Mouse (Mus musculus) heart, embryonic 11.5 days (tissue): ENCODE results near the gene Plxna4. TPM values are rescaled to one million over a fixed set of nuclear protein-coding genes. Genes with fewer than 3 reads are reported as not detected.

Experiments
- ATAC-seq: fragments of 200-750 bp; cut with Nextera tagmentation; replicated peaks from 2 replicates; pipeline ENCODE4 v1.8.0; 2017; ENCODE audit warnings: moderate library complexity; ENCODE audit not compliant: insufficient number of reproducible peaks, low FRiP score, low TSS enrichment
- H3K27ac ChIP-seq: fragments of 300-500 bp; sonication (generic); 2 replicates; pipeline ENCODE4 v1.5.1; 2014; ENCODE audit warnings: mild to moderate bottlenecking, low read depth, low read length
- H3K27me3 ChIP-seq: fragments of 300-500 bp; sonication (generic); 2 replicates; pipeline ENCODE4 v1.6.1; 2014; ENCODE audit warnings: mild to moderate bottlenecking, low read length, mixed read lengths; ENCODE audit not compliant: control insufficient read depth, insufficient read depth
- H3K36me3 ChIP-seq: fragments of 300-500 bp; sonication (generic); 2 replicates; pipeline ENCODE4 v1.6.1; 2014; ENCODE audit warnings: mild to moderate bottlenecking, low read length, moderate library complexity, mixed read lengths; ENCODE audit not compliant: control insufficient read depth, insufficient read depth
- H3K4me1 ChIP-seq: fragments of 300-500 bp; sonication (generic); 2 replicates; pipeline ENCODE4 v1.6.1; 2014; ENCODE audit warnings: low read length; ENCODE audit not compliant: control insufficient read depth, insufficient read depth
- H3K4me2 ChIP-seq: fragments of 300-500 bp; sonication (generic); 2 replicates; pipeline ENCODE4 v1.6.1; 2014; ENCODE audit warnings: mild to moderate bottlenecking, moderate library complexity
- H3K4me3 ChIP-seq: fragments of 300-500 bp; sonication (generic); 2 replicates; pipeline ENCODE4 v1.5.1; 2014; ENCODE audit warnings: low read depth, low read length
- H3K9ac ChIP-seq: fragments of 300-500 bp; sonication (generic); 2 replicates; pipeline ENCODE4 v1.6.1; 2014; ENCODE audit warnings: mild to moderate bottlenecking, low read depth, low read length, moderate library complexity
- H3K9me3 ChIP-seq: fragments of 300-500 bp; sonication (generic); replicated peaks from 2 replicates; pipeline ENCODE4 v1.6.1; 2016; ENCODE audit warnings: low read length; ENCODE audit not compliant: control insufficient read depth
- WGBS: fragments of 180-500 bp; shearing (Covaris S2); extraction: QIAGEN DNeasy Blood & Tissue Kit; methylation state at CpG from one replicate; pipeline ENCODE4 v1.1.7; 2014; ENCODE audit not compliant: insufficient replicate concordance; 5-methylcytosine and 5-hydroxymethylcytosine counted together
- polyA plus RNA-seq: library from polyadenylated mRNA; unstranded; fragments of >200 nt; fragmentation: Nextera tagmentation; extraction: Ambion mirVana; gene quantifications from 2 replicates; pipeline ENCODE4 v1.2.1, GENCODE M21; 2014

Gene Plxna4
- polyA plus RNA-seq, 1 experiment from 2014 or later, result 9.1 TPM

DNA sequence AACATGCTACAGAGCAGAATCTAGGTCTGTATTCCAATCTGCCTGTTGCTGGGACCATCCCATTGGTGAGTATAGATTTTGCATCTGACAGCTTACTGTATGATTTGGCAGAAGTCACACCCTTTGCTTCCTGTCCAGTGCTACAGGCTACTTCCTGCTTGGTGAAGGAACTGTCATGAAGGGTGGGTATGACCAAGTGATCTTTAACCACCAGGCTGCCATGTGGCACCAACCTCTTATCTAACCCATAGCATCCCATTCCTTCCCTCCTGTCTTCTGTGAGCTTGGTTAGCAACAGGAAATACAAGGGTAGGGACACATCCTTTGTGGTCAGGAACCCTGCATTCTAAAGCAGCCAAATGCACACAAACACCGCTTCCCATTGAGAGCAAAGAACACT is 429.6 kb downstream of the Plxna4 start:
- 84% methylated on average over 1 of the region's 1 CpGs for WGBS
- ATAC-seq, result no peak

DNA sequence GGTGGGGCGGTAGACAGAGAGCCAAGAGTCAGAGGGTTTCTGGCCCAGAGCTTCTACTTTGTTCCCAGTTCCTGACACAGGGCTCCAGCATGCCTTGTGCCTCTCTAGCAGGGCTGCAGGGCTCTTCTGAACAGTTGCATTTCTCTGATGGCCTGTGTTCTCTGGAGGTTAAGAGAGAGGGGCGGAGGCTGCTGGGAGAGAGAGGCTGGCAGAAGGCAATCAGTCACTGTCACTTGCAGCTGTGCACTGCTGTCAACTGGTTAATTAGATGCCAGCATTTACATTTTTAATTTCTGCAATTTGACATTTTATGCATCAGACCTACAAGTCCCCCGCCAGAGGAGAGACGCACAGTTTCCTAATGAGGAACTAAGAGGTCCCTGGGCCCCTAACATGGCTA is 434.8 kb downstream of the Plxna4 start:
- H3K27ac ChIP-seq, result no peak overlapping the region
- H3K27me3 ChIP-seq, result no peaks in the 10 kb centered on the region
- H3K9ac ChIP-seq, result no peak overlapping the region
- no peaks in the 10 kb centered on the region for H3K36me3 ChIP-seq
- WGBS, result 86% methylated on average over 4 of the region's 4 CpGs
- no peak overlapping the region for H3K4me3 ChIP-seq
- H3K9me3 ChIP-seq, result no peaks in the 10 kb centered on the region
- no peaks in the 10 kb centered on the region for H3K4me1 ChIP-seq
- ATAC-seq, result no peak
- H3K4me2 ChIP-seq, result no peak overlapping the region

More for the DNA sequence above, 429.6 kb downstream of the Plxna4 start:
- no peak overlapping the region for H3K27ac ChIP-seq
- H3K36me3 ChIP-seq, result no peaks in the 10 kb centered on the region; the same call in 1 of the 2 replicates
- no peak overlapping the region for H3K4me2 ChIP-seq
- H3K27me3 ChIP-seq, result no peaks in the 10 kb centered on the region
- H3K4me3 ChIP-seq, result no peak overlapping the region
- H3K9me3 ChIP-seq, result no peaks in the 10 kb centered on the region
- H3K9ac ChIP-seq, result no peak overlapping the region
- H3K4me1 ChIP-seq, result no peaks in the 10 kb centered on the region

DNA sequence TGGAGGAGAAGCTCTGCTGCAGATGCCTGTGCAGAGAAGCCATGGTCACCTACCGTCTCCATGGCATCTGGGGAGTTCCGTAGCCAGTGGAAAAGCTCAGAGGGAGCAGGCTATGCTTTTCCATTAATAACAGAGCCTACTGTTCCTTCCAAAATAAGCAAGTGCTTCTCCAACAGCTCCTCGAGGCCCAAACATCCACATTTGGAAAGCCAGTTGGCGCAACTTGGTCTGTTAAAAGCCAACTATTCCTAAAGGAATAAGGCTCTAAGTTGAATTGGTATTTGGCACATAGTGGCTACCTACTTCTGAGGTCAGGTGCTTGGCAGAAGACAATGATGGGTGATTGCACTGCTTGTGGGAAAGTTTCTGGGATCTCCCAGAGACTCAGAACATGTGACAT is 437.2 kb downstream of the Plxna4 start:
- H3K9ac ChIP-seq, result no peak overlapping the region
- H3K36me3 ChIP-seq, result no peaks in the 10 kb centered on the region
- no peaks in the 10 kb centered on the region for H3K4me1 ChIP-seq
- 85% methylated on average over 4 of the region's 4 CpGs for WGBS
- no peak overlapping the region for H3K4me2 ChIP-seq
- ATAC-seq, result no peak
- no peak overlapping the region for H3K27ac ChIP-seq
- no peak overlapping the region for H3K4me3 ChIP-seq
- H3K9me3 ChIP-seq, result no peaks in the 10 kb centered on the region
- H3K27me3 ChIP-seq, result no peaks in the 10 kb centered on the region

DNA sequence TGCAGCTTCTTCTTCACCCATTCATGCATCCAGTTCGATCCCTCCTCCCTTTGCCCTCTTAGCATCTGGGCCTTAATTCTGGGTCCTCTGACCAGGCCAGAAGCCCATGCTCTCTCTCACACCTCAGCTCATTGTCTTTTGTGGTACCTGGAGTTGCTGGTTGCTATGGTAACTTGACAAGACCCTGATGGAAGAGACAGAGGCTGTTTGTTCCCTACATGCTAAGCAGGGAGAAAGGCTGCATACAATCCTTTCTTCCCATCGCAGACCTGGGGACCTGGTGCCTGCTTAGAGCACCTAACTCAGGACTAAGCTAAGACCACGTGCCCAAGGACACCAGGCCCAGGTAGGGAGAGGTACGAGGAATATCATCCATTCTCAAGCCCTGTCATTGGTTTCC is 443.2 kb downstream of the Plxna4 start:
- Histone ChIP-seq H3K36me3 (no peaks in the 10 kb centered on the region), H3K4me1 (no peaks in the 10 kb centered on the region), H3K4me2 (no peak overlapping the region), H3K4me3 (no peak overlapping the region), H3K27me3 (no peaks in the 10 kb centered on the region), H3K9me3 (no peaks in the 10 kb centered on the region), H3K27ac (no peak overlapping the region), H3K9ac (no peak overlapping the region)
- no peak for ATAC-seq
- WGBS, result 67% methylated on average over 4 of the region's 4 CpGs

DNA sequence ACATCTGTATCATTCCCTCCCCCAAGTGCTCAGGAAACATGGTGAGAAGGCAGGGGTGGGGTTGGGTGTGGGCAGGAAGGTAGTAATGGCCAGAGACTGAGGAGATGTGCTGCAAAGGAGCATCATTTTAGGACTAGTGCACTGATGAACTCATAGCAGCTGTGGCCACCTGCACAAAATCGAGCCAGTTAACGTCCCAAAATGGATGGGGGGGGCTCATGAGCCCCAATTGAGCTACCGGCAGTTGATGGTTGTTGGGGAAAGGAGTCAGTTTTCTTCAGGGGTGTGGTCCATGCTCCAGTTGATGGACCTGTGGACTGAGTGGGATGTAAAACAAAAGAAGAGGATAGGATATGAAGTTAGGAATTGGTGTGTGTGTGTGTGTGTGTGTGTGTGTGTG is 448.5 kb downstream of the Plxna4 start:
- Histone ChIP-seq H3K4me3 (no peak overlapping the region), H3K4me2 (no peak overlapping the region), H3K36me3 (no peaks in the 10 kb centered on the region), H3K4me1 (no peaks in the 10 kb centered on the region), H3K9me3 (no peaks in the 10 kb centered on the region), H3K27ac (no peak overlapping the region), H3K9ac (no peak overlapping the region), H3K27me3 (no peaks in the 10 kb centered on the region)
- no peak for ATAC-seq
- 80% methylated on average over 3 of the region's 3 CpGs for WGBS

DNA sequence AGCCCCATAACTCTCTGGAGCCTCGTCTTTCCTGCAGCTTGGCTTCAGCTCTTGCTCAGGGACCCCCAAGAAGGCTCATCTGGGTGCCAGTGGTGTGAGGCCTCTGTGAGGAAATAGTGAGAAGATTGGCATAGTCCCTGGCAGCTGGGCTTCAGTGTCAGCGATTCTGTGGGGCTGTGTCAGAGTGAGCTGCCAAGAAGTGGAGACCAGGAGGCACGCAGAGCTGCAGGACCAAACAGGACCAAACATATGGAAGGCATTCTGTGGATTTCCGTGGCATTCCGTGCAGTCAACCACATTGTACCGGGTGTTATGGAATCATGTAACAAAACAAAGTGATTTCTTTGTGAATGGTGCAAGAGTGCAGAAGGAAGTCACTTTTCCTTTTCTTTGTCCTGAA is 461.1 kb downstream of the Plxna4 start:
- H3K27ac ChIP-seq, result no peak overlapping the region
- no peaks in the 10 kb centered on the region for H3K27me3 ChIP-seq
- H3K9me3 ChIP-seq, result no peaks in the 10 kb centered on the region
- H3K4me2 ChIP-seq, result no peak overlapping the region
- 80% methylated on average over 6 of the region's 6 CpGs for WGBS
- H3K4me3 ChIP-seq, result no peak overlapping the region
- no peak overlapping the region for H3K9ac ChIP-seq
- no peak for ATAC-seq
- H3K36me3 ChIP-seq, result no peaks in the 10 kb centered on the region
- H3K4me1 ChIP-seq, result no peaks in the 10 kb centered on the region

DNA sequence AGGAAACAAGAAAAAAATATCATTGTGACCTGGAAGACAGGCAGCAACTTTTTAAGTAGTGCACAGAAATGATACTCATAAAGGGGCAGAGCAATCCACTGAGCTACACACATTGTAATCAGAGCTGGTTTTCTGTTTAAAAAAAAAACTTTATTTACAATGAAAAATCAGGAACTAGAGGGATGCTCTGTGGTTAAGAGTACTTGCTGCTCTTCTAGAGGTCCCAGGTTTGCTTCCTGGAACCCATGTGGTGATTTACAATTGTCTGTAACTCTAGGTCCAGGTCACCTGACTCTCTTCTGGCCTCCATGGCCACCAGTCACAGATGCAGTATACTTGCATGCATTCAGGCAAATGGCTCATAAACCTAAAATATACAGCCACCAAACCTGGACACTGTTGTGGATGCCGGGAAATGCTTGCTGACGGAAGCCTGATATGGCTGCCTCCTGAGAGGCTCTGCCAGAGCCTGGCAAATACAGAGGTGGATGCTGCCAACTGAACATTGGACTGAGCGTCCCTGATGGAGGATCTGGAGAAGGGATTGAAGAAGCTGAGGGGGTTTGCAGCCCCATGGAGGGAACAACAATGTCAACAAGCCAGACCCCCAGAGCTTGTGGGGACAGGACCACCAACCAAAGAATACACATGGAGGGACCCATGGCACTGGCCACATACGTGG is 465.3 kb downstream of the Plxna4 start:
- Histone ChIP-seq H3K9me3 (no peaks in the 10 kb centered on the region), H3K4me1 (no peaks in the 10 kb centered on the region), H3K27ac (no peak overlapping the region), H3K9ac (no peak overlapping the region), H3K36me3 (no peaks in the 10 kb centered on the region), H3K4me3 (no peak overlapping the region), H3K4me2 (no peak overlapping the region), H3K27me3 (no peaks in the 10 kb centered on the region)
- 72% methylated on average over 4 of the region's 4 CpGs for WGBS
- ATAC-seq, result no peak

DNA sequence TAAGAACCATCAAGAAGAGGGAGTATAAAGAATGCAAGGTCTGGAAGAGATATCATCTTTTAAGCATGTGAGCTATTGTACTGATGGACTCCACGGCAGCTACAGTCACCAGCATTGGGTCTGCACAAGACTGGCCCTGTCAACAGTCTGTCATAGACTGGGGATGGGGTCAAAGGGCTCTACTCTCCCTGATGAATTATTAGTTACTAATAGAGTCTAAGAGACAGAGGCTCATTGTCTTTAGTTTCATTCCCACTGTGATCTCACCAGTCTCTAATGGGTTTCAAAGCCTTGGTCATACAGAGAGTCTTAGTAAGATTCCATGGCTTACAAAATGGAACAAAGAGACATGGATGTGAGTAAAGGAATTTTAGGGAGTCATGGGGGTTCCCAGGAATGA is 467.1 kb downstream of the Plxna4 start:
- no peak overlapping the region for H3K27ac ChIP-seq
- ATAC-seq, result no peak
- H3K4me3 ChIP-seq, result no peak overlapping the region
- no peaks in the 10 kb centered on the region for H3K4me1 ChIP-seq
- no peak overlapping the region for H3K9ac ChIP-seq
- H3K36me3 ChIP-seq, result no peaks in the 10 kb centered on the region
- 47% methylated on average over 1 of the region's 1 CpGs for WGBS
- H3K27me3 ChIP-seq, result no peaks in the 10 kb centered on the region
- no peaks in the 10 kb centered on the region for H3K9me3 ChIP-seq
- no peak overlapping the region for H3K4me2 ChIP-seq

DNA sequence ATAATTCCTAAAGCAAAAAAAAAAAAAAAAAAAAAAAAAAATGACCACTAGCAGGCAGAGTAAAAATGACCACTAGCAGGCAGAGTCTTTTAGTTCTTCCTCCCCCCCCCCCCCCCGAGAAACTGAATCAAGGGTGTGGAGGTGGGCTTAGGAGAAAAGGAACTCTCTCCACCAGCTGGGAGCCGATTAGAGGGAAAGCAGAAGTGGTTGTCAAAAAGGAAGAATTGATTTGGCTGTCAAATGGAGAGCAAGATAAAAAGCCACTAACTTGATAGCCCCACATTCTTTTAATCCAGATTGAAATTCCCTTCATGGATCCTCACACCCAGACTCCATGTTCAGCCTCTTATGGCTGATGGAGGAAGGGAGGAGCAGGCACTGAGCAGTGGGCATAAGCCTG is 478.8 kb downstream of the Plxna4 start:
- Histone ChIP-seq H3K36me3 (no peaks in the 10 kb centered on the region), H3K9ac (no peak overlapping the region), H3K27ac (no peak overlapping the region), H3K4me3 (no peak overlapping the region), H3K4me1 (no peaks in the 10 kb centered on the region), H3K4me2 (no peak overlapping the region), H3K27me3 (no peaks in the 10 kb centered on the region), H3K9me3 (no peaks in the 10 kb centered on the region)
- WGBS, result 41% methylated on average over 2 of the region's 2 CpGs
- ATAC-seq, result no peak
